Mouse (Mus musculus) hindlimb bud, embryonic 11.5 days (tissue): Measurements from ENCODE around the gene Fpgs.

Experiments used
- DNase-seq: peaks from one replicate; pipeline ENCODE4 v3.0.0-alpha.2; 2012; ENCODE audit warnings: low read depth, low spot score; ENCODE audit errors: extremely low spot score

Gene Fpgs

GRCm38 (mm10) chr2:32640550-32641051, 63.3 kb downstream of the Fpgs start:
- no peak for DNase-seq

GRCm38 (mm10) chr2:32639632-32640031, 64.3 kb downstream of the Fpgs start:
- DNase-seq, result no peak

- no peak for DNase-seq
Observed at GRCm38 (mm10) chr2:32637778-32638281, 66.1 kb downstream of the Fpgs start.

GRCm38 (mm10) chr2:32636617-32637016, 67.3 kb downstream of the Fpgs start:
- DNase-seq, result no peak

GRCm38 (mm10) chr2:32634277-32635105, 69.5 kb downstream of the Fpgs start:
- DNase-seq, result no peak

GRCm38 (mm10) chr2:32633660-32634059, 70.3 kb downstream of the Fpgs start:
- DNase-seq, result no peak
